Mouse (Mus musculus) midbrain, embryonic 13.5 days (tissue): Measurements from ENCODE around the gene Dmrta1. TPM values are rescaled to one million over a fixed set of nuclear protein-coding genes. Genes with fewer than 3 reads are reported as not detected.
"Not testable (repeated sequence)": the region's sequence is repeated elsewhere in the genome, so short reads cannot be mapped to it uniquely, and the experiment has no call there.

Source experiments
- ATAC-seq: fragments of 200-750 bp; cut with Nextera tagmentation; 2 replicates; pipeline ENCODE4 v1.8.0; 2017; ENCODE audit warnings: mild to moderate bottlenecking, moderate TSS enrichment, moderate library complexity
- H3K27ac ChIP-seq: fragments of 300-500 bp; sonication (generic); 2 replicates; pipeline ENCODE4 v1.5.1; 2015; ENCODE audit warnings: inconsistent platforms, mild to moderate bottlenecking, moderate library complexity
- H3K27me3 ChIP-seq: fragments of 300-500 bp; sonication (generic); 2 replicates; pipeline ENCODE4 v1.6.1; 2015; ENCODE audit warnings: mild to moderate bottlenecking, inconsistent platforms
- H3K36me3 ChIP-seq: fragments of 300-500 bp; sonication (generic); 2 replicates; pipeline ENCODE4 v1.6.1; 2015; ENCODE audit warnings: mild to moderate bottlenecking, inconsistent platforms
- H3K4me1 ChIP-seq: fragments of 300-500 bp; sonication (generic); replicated peaks from 2 replicates; pipeline ENCODE4 v1.6.1; 2015; ENCODE audit warnings: inconsistent platforms
- H3K4me2 ChIP-seq: fragments of 300-500 bp; sonication (generic); replicated peaks from 2 replicates; pipeline ENCODE4 v1.6.1; 2015; ENCODE audit warnings: moderate library complexity, mild to moderate bottlenecking, inconsistent platforms
- H3K4me3 ChIP-seq: fragments of 300-500 bp; sonication (generic); replicated peaks from 2 replicates; pipeline ENCODE4 v1.5.1; 2015; ENCODE audit warnings: mild to moderate bottlenecking, inconsistent platforms
- H3K9ac ChIP-seq: fragments of 300-500 bp; sonication (generic); replicated peaks from 2 replicates; pipeline ENCODE4 v1.6.1; 2015; ENCODE audit warnings: mild to moderate bottlenecking, inconsistent platforms
- H3K9me3 ChIP-seq: fragments of 300-500 bp; sonication (generic); 2 replicates; pipeline ENCODE4 v1.6.1; 2016; ENCODE audit warnings: mild to moderate bottlenecking, inconsistent platforms
- WGBS: fragments of 180-500 bp; shearing (Covaris S2); methylation state at CpG from one replicate; pipeline ENCODE4 v1.1.7; 2015; 5-methylcytosine and 5-hydroxymethylcytosine counted together
- polyA plus RNA-seq: library from polyadenylated mRNA; unstranded; fragments of >200 nt; fragmentation: Nextera tagmentation; extraction: Ambion mirVana; gene quantifications from 2 replicates; pipeline ENCODE4 v1.2.1, GENCODE M21; 2015

The Dmrta1 gene
- polyA plus RNA-seq, 1 experiment from 2014 or later = 0.69 TPM

GRCm38 (mm10) chr4:89678713-89679112, 523 bp upstream of the Dmrta1 start:
- WGBS = 28% methylated on average over 5 of the region's 5 CpGs
- no peak overlapping the region for H3K4me2 ChIP-seq
- ATAC-seq = peak; percentile 75; the same call in 1 of the 2 replicates

DNA sequence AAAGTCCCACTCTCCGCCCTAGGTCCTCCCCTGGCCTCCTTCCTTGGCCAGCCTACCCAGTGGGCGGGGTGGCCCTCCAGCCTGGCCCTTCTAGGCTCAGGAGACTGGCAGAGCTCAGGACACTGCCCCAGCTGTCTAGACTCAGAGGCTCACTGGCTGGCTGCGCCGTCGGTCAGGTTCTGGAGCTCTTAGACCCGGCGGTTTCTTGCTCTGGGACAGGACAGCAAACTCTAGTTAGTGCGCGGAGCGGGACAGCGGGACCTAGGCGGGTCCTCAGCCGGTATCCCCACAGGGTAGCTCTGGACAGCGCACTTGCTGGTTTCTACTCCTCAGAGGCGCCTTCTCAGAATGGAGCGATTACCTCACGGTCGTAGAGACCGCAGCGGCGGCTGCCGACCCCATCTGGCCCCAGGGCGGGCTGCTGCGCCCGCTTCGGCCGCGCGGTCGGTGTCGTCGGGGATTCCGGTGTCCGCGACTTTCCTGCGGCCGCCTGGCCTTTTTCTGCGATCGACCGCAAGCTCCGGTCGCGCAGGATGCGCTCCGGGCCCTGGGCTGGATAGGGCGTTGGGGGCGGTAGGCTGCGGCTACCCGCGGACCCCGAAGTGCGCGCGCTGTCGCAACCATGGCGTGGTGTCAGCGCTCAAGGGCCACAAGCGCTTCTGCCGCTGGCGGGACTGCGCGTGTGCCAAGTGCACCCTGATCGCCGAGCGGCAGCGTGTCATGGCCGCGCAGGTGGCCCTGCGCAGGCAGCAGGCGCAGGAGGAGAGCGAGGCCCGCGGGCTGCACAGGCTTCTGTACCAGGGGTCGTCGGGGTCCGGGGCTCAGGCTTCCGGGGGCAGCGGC, 8.9 kb downstream of the Dmrta1 start:
- WGBS = 1% methylated on average over 78 of the region's 78 CpGs
- peak overlapping the region; percentile 65 for H3K9ac ChIP-seq

More at GRCm38 (mm10) chr4:89678713-89679112, 523 bp upstream of the Dmrta1 start:
- H3K36me3 ChIP-seq = no peaks in the 10 kb centered on the region
- no peak overlapping the region for H3K4me3 ChIP-seq
- peaks cover 11% of the 10 kb centered on the region for H3K4me1 ChIP-seq
- H3K9me3 ChIP-seq = no peaks in the 10 kb centered on the region
- H3K27me3 ChIP-seq = no peaks in the 10 kb centered on the region
- H3K9ac ChIP-seq = no peak overlapping the region
- no peak overlapping the region for H3K27ac ChIP-seq

DNA sequence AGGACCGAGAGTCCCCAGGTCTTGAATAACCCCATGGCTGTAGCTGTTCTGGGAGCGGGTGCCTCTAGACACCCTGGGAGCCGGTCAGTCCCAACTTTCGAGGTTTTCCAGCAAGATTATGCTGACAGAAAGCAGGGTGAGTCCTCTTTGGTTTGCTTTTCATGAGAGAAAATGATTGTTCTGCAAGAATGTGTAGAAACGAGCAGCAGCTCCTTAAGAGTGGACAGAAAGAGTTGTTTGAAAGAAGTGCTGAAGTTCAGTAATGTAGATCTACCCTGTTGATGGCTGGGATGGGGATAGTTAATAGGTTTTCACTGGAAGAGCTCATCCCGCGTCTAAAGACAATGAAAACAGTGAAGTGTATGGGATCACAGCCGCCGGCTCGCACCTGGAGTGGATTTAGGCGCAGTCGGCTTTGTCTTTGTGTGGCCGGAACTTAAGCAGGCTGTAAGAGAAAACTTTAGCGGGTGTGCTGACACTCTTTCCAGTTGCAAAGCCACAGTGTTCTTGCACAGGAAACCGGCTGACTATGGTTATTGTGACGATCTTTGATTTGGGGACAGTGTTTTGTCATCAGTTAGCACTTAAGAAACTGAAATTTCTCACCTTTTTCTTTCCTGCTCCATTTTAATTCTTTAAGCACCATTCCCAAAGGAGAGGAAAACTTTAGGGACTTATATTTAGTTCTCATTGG, 9.7 kb downstream of the Dmrta1 start:
- Histone ChIP-seq H3K27me3 (peaks cover 50% of the 10 kb centered on the region), H3K4me2 (peak overlapping the region; percentile 79), H3K4me3 (peak overlapping the region; percentile 65), H3K9me3 (no peaks in the 10 kb centered on the region), H3K27ac (no peak overlapping the region), H3K36me3 (no peaks in the 10 kb centered on the region), H3K4me1 (peaks cover 12% of the 10 kb centered on the region), H3K9ac (peak overlapping the region; percentile 65)
- WGBS = 2% methylated on average over 16 of the region's 16 CpGs
- peak; percentile 6; the same call in 1 of the 2 replicates for ATAC-seq

More for the DNA sequence above, 8.9 kb downstream of the Dmrta1 start:
- Histone ChIP-seq H3K27ac (no peak overlapping the region), H3K27me3 (peaks cover 50% of the 10 kb centered on the region), H3K4me3 (peak overlapping the region; percentile 65), H3K9me3 (no peaks in the 10 kb centered on the region), H3K4me2 (peak overlapping the region; percentile 79), H3K36me3 (no peaks in the 10 kb centered on the region), H3K4me1 (peaks cover 12% of the 10 kb centered on the region)
- ATAC-seq = peak; percentile 86

GRCm38 (mm10) chr4:89691936-89692335, 12.7 kb downstream of the Dmrta1 start:
- no peak for ATAC-seq
- Histone ChIP-seq H3K27ac (no peak overlapping the region), H3K4me3 (no peak overlapping the region), H3K9ac (no peak overlapping the region), H3K9me3 (no peaks in the 10 kb centered on the region), H3K36me3 (no peaks in the 10 kb centered on the region), H3K27me3 (peaks cover 40% of the 10 kb centered on the region), H3K4me2 (no peak overlapping the region), H3K4me1 (peaks cover 12% of the 10 kb centered on the region)
- 89% methylated on average over 6 of the region's 6 CpGs for WGBS

DNA sequence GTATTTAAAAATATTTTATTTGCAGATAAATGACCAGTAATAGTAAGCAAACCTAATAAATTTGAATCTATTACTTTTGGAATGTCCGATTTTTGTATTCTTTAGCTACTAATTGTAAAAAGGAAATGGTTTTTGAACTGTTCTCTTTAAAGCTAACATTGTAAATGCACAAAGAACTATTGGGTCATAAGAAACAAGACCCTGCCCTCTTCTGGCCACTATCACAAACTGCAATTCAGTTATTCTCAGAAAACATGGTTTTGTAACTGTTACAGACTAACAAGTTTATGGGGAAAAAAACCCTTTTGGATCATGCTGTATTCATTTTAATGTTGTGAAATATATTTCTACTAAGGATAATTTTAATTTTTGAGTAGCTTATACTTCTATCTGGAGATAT, 13.5 kb downstream of the Dmrta1 start:
- Histone ChIP-seq H3K4me3 (no peak overlapping the region), H3K27ac (no peak overlapping the region), H3K36me3 (no peaks in the 10 kb centered on the region), H3K9me3 (no peaks in the 10 kb centered on the region), H3K27me3 (peaks cover 31% of the 10 kb centered on the region), H3K9ac (no peak overlapping the region), H3K4me1 (peaks cover 12% of the 10 kb centered on the region), H3K4me2 (no peak overlapping the region)
- WGBS = 26% methylated on average over 1 of the region's 1 CpGs
- no peak for ATAC-seq

DNA sequence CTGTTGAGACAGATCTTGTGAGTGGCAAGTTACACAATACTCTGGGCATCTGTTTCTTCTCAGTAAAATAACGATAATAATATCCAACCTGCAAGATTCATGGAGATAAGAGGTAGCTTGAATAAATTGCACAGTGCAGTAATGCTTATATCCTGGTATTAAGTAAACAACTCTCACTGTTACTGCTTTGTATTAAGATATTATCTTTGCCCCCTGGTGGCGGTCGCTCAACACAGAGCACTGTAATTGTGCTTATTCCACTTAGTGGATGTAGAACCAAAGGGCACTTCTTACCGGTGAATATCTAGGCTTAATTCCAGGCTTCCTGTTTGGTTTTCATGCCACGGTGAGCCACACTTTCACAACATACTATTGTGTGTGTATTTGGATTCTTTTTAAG, 16.4 kb downstream of the Dmrta1 start:
- Histone ChIP-seq H3K4me2 (no peak overlapping the region), H3K4me1 (no peaks in the 10 kb centered on the region), H3K9me3 (no peaks in the 10 kb centered on the region), H3K27ac (no peak overlapping the region), H3K36me3 (no peaks in the 10 kb centered on the region), H3K4me3 (no peak overlapping the region), H3K27me3 (peaks cover 7% of the 10 kb centered on the region; the same call in 1 of the 2 replicates), H3K9ac (no peak overlapping the region)
- ATAC-seq = no peak
- 65% methylated on average over 5 of the region's 5 CpGs for WGBS

GRCm38 (mm10) chr4:89697951-89698350, 18.7 kb downstream of the Dmrta1 start:
- ATAC-seq = no peak
- H3K9ac ChIP-seq = no peak overlapping the region
- no peaks in the 10 kb centered on the region for H3K27me3 ChIP-seq
- H3K4me3 ChIP-seq = no peak overlapping the region
- no peak overlapping the region for H3K4me2 ChIP-seq
- no peak overlapping the region for H3K27ac ChIP-seq
- H3K9me3 ChIP-seq = no peaks in the 10 kb centered on the region
- H3K36me3 ChIP-seq = no peaks in the 10 kb centered on the region
- no peaks in the 10 kb centered on the region for H3K4me1 ChIP-seq

- WGBS = 95% methylated on average over 1 of the region's 1 CpGs
- not testable (repeated sequence) for H3K9me3 ChIP-seq, H3K36me3 ChIP-seq, H3K4me3 ChIP-seq, H3K4me2 ChIP-seq, ATAC-seq, H3K27ac ChIP-seq, H3K4me1 ChIP-seq, H3K9ac ChIP-seq, H3K27me3 ChIP-seq
Observed at GRCm38 (mm10) chr4:89723526-89724190, 44.4 kb downstream of the Dmrta1 start.
